Mouse (Mus musculus): ENCODE data around the gene Disc1. TPM values are rescaled to one million over a fixed set of nuclear protein-coding genes. Genes with fewer than 3 reads are reported as not detected.
A peak's percentile ranks its signal among the peaks of the same experiment; 100 is the strongest.

The Disc1 gene
- polyA plus RNA-seq, 1 experiment from 2014 or later, result 2.1 TPM

GRCm38 (mm10) chr8:125139689-125140150, 85.7 kb downstream of the Disc1 start:
- H3K4me1 ChIP-seq (replicated peaks), result peaks cover 51% of the 10 kb centered on the region
- no peaks in the 10 kb centered on the region for H3K36me3 ChIP-seq
- H3K4me2 ChIP-seq, result no peak overlapping the region
- WGBS, result 35% methylated on average over 13 of the region's 13 CpGs
- peak overlapping the region; percentile 56 for H3K27ac ChIP-seq (replicated peaks)
- no peak overlapping the region for H3K9ac ChIP-seq
- H3K27me3 ChIP-seq, result no peaks in the 10 kb centered on the region
- H3K4me3 ChIP-seq, result no peak overlapping the region
- ATAC-seq (ENCODE audit: low read depth), result peak; percentile 83; the same call in 1 of the 2 replicates
- H3K9me3 ChIP-seq, result peaks cover 6% of the 10 kb centered on the region; the same call in 1 of the 2 replicates

DNA sequence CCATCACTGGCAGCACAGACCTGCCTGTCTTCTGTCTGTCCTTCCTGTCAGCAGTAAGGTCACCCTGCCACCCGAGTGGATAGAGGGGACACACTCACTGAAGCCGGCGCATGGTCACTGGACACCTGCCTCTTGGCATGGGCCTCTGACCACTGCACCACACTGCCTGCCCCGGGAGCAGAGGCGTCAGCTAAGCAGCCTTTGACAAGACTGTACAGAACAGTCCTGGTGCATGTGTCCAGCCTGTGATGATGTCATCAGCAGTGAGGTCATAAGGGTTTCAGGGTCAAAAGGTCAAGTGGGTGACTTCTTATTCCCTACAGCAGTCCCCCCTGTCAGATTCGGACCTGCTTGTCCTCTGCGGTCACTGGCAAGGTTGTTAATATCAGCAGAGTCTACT, 87.0 kb downstream of the Disc1 start:
- no peak overlapping the region for H3K4me3 ChIP-seq
- peaks cover 6% of the 10 kb centered on the region; the same call in 1 of the 2 replicates for H3K9me3 ChIP-seq
- H3K4me1 ChIP-seq (replicated peaks), result peaks cover 42% of the 10 kb centered on the region
- no peak overlapping the region for H3K4me2 ChIP-seq
- H3K27me3 ChIP-seq, result no peaks in the 10 kb centered on the region
- H3K9ac ChIP-seq, result no peak overlapping the region
- 84% methylated on average over 7 of the region's 7 CpGs for WGBS
- no peaks in the 10 kb centered on the region for H3K36me3 ChIP-seq
- no peak for ATAC-seq (ENCODE audit: low read depth)
- H3K27ac ChIP-seq (replicated peaks), result no peak overlapping the region

DNA sequence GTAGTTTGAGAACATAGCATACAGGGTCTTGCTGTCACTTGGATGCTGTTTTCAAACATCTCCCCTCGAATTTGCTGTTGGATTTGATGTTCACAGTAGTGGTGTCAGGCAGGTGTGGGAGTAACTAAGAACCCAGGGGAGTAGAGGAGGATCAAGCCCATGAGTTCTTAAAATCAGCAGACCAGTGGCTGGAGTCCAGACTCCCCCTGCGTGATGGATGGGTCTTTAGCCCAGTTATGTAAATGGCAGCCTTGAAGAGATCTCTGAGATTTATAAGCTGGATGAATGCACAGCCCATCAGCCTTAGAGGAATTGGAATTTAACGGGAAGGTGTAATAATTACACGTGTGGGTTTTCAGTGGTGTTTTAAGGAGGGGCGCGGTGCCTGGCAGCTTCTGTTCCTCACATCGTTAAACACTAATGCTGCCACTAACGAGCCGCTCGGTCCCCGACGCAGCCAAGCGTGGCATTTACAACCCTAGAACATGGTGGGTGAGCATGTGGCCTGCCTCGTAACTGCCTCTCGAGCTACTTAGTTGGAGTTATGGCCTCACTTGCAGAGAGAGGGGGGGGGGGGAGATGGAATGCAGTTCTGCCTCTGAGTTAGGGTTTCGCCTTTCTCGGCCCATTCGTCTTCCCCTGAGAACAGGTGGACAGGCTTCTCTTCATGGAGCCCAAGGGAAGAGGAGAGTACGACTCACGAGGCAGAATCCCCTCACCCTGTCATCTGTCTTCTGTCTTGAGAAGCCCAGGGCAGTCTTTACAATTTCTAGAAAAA, 103.1 kb downstream of the Disc1 start:
- WGBS, result 15% methylated on average over 20 of the region's 20 CpGs

DNA sequence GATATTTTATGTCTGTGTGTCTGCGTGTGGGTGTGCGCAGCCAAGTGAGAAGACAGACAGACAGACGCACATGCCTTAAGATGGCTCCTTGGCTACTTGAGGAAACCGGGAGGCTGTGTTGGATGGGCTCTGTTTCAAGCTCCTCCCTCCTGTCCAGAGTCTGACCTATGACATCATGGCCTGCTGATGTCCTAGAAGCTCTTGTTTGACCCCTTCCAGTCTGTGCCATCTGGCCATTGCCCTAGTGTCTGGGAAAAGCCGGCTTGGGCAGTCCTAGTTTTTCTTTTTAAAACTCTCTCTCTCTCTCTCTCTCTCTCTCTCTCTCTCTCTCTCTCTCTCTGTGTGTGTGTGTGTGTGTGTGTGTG, 103.6 kb downstream of the Disc1 start:
- Histone ChIP-seq H3K27ac (replicated peaks) (no peak overlapping the region), H3K4me1 (replicated peaks) (peaks cover 22% of the 10 kb centered on the region), H3K36me3 (no peaks in the 10 kb centered on the region), H3K4me2 (no peak overlapping the region), H3K9me3 (no peaks in the 10 kb centered on the region), H3K9ac (no peak overlapping the region), H3K27me3 (peaks cover 57% of the 10 kb centered on the region), H3K4me3 (no peak overlapping the region)
- whole genome bisulfite sequencing, result 59% methylated on average over 5 of the region's 5 CpGs
- ATAC-seq (ENCODE audit: low read depth), result no peak

More for the DNA sequence above, 103.1 kb downstream of the Disc1 start:
- peaks cover 57% of the 10 kb centered on the region for H3K27me3 ChIP-seq
- ATAC-seq (ENCODE audit: low read depth), result peak; percentile 89
- no peak overlapping the region for H3K4me3 ChIP-seq
- H3K4me1 ChIP-seq (replicated peaks), result peaks cover 20% of the 10 kb centered on the region
- no peak overlapping the region for H3K9ac ChIP-seq
- no peak overlapping the region for H3K27ac ChIP-seq (replicated peaks)
- H3K4me2 ChIP-seq, result no peak overlapping the region
- no peaks in the 10 kb centered on the region for H3K9me3 ChIP-seq
- no peaks in the 10 kb centered on the region for H3K36me3 ChIP-seq

DNA sequence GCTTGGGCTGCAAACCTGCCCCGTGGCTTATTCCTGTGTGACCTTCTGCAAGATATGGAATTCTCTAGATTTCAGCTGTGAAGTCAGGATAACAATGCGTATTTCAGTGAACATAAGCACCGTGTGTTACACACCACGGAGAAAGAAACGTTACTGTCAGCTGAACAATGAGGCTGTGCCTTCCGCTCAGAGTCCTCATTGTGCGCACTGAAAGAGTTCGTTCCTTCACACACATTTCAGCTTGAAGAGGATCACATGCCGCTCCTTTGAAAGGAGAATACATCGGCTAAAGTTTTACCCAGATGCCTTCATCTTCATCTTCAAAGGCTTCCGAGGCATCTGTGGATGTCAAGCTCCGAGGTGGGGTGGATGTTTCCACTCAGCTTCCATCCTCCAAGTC, 105.4 kb downstream of the Disc1 start:
- Histone ChIP-seq H3K27ac (replicated peaks) (no peak overlapping the region), H3K4me3 (no peak overlapping the region), H3K9ac (no peak overlapping the region), H3K4me2 (no peak overlapping the region), H3K36me3 (no peaks in the 10 kb centered on the region), H3K9me3 (no peaks in the 10 kb centered on the region), H3K27me3 (peaks cover 50% of the 10 kb centered on the region), H3K4me1 (replicated peaks) (peaks cover 25% of the 10 kb centered on the region)
- WGBS, result 30% methylated on average over 12 of the region's 12 CpGs
- ATAC-seq (ENCODE audit: low read depth), result no peak

DNA sequence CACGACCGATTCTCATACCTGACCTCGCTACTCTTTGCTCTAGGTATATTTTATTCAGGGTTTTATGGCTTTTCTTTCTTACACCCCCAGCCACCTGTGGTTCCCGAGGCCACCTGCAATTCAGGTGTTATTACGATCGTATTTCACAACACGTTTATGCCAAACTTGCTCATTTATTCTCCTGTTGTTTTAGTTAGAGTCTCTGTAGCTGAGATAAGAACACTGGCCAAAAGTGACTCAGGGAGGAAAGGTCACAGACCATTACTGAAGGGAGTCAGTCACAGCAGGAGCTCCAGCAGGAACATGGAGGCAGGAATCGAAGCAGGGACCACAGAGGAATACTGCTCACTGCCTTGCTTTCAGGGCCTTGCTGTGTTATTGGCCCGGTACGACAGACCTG, 109.5 kb downstream of the Disc1 start:
- Histone ChIP-seq H3K9me3 (no peaks in the 10 kb centered on the region), H3K4me2 (no peak overlapping the region), H3K27me3 (peaks cover 39% of the 10 kb centered on the region), H3K27ac (replicated peaks) (no peak overlapping the region), H3K4me1 (replicated peaks) (peaks cover 14% of the 10 kb centered on the region; the same call in 1 of the 2 replicates), H3K9ac (no peak overlapping the region), H3K36me3 (no peaks in the 10 kb centered on the region), H3K4me3 (no peak overlapping the region)
- ATAC-seq (ENCODE audit: low read depth), result no peak
- 78% methylated on average over 10 of the region's 10 CpGs for WGBS

DNA sequence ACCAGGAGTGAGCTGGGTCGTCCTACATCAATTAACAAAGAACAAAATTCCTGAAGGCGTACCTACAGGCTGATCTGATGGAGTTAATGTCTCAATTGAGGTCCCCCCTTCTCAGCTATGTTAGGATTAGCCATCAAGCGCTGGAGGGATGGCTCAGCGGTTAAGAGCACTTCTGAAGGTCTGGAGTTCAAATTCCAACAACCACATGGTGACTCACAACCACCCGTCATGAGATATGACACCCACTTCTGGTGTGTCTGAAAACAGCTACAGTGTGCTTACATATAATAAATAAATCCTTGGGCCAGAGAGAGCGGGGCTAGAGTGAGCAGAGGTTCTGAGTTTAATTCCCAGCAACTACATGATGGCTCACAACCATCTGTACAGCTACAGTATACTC, 109.9 kb downstream of the Disc1 start:
- 90% methylated on average over 6 of the region's 6 CpGs for WGBS
- peaks cover 35% of the 10 kb centered on the region for H3K27me3 ChIP-seq

DNA sequence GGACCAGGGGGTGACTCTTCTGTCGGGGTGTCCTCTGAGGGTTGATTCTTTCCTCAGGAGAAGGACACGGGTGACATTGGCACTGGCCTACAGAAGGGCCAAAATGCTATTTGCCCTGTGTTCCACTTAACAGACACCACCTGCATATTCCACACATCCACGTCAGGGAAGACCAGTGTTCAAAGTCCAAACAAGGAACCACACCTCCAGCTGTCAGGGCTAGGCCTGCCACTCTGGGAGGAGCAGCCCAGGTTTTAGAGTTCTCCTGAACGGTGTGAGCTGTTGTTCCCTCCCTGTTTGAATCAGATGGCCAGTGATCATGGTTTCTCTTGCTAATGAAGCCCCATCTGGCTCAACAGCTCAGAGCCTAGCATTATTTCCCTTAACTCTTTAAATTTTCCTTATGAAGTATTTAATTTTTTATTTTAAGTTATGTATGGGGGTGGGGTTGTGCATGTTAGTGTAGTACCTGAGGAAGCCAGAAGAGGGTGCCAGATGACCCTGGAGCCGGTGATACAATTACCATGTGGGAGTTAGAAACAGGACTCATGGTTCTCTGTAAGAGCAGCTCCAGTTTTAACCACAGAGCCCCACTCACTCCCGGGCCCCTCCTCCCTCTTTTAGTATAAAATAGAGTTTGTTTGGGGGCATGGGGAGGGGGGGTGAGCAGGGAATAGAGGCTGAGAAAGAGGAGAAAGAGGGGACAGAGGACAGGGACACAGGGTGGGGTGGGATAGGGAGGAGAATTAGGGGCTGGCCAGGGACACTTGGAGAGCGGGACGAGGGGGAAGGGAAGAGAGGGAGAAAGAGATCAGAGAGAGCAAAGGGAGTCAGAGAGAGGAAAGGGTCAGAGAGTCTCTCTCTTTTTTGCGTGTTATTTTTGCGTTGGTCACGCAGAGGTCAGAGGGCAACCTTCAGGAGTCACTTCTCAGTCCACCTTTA, 111.8 kb downstream of the Disc1 start:
- no peak for ATAC-seq (ENCODE audit: low read depth)
- 67% methylated on average over 11 of the region's 11 CpGs for WGBS

More for the DNA sequence above, 109.9 kb downstream of the Disc1 start:
- H3K9ac ChIP-seq, result no peak overlapping the region
- H3K27ac ChIP-seq (replicated peaks), result no peak overlapping the region
- H3K4me3 ChIP-seq, result no peak overlapping the region
- H3K36me3 ChIP-seq, result no peaks in the 10 kb centered on the region
- H3K9me3 ChIP-seq, result no peaks in the 10 kb centered on the region
- H3K4me1 ChIP-seq (replicated peaks), result peaks cover 15% of the 10 kb centered on the region
- no peak overlapping the region for H3K4me2 ChIP-seq
- no peak for ATAC-seq (ENCODE audit: low read depth)

DNA sequence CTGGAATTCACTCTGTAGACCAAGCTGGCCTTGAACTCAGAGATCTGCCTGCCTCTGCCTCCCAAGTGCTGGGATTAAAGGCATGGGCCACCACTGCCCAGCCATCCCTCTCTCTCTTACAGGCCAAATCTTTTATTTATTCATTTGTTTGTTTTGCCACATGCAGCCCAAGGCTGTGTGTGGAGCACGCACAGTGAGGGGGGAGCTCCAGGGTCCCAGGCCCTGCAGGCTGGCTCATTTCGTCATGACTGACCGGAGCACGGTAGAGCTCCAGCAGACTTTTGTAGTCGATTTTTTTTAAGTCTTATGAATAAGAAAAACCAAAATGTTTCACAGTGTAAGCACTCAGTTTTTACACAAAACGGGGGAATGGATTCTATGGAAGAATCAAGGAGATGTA, 112.5 kb downstream of the Disc1 start:
- Histone ChIP-seq H3K27me3 (peaks cover 11% of the 10 kb centered on the region), H3K4me2 (no peak overlapping the region), H3K4me3 (no peak overlapping the region), H3K4me1 (replicated peaks) (peaks cover 22% of the 10 kb centered on the region), H3K27ac (replicated peaks) (no peak overlapping the region), H3K9me3 (no peaks in the 10 kb centered on the region), H3K9ac (no peak overlapping the region), H3K36me3 (no peaks in the 10 kb centered on the region)
- WGBS, result 78% methylated on average over 6 of the region's 6 CpGs
- no peak for ATAC-seq (ENCODE audit: low read depth)

More for the DNA sequence above, 111.8 kb downstream of the Disc1 start:
- peaks cover 16% of the 10 kb centered on the region for H3K27me3 ChIP-seq
- H3K27ac ChIP-seq (replicated peaks), result no peak overlapping the region
- no peaks in the 10 kb centered on the region for H3K9me3 ChIP-seq
- H3K4me1 ChIP-seq (replicated peaks), result peaks cover 22% of the 10 kb centered on the region
- no peak overlapping the region for H3K4me2 ChIP-seq
- H3K9ac ChIP-seq, result no peak overlapping the region
- no peak overlapping the region for H3K4me3 ChIP-seq
- H3K36me3 ChIP-seq, result no peaks in the 10 kb centered on the region

DNA sequence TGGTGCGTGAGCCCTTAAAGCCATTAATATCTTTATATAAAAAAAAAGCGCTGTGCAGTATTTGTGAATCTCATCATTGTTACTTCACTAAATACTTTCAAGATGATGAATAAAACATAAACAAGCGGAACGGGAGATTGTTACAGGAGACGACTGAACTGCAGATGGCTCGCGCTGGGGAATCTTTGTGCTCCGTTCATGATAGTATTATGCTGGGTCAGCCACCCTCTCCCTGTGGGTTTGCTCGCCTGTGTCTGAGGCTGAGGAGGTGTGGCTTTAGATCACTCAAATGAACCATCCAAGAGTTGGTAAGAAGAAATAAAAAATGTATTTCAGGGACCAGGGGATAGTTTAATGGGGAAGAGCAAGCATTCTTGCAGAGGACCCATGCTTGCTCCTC, 113.0 kb downstream of the Disc1 start:
- 36% methylated on average over 9 of the region's 9 CpGs for WGBS
- H3K4me1 ChIP-seq (replicated peaks), result peaks cover 22% of the 10 kb centered on the region
- no peak overlapping the region for H3K27ac ChIP-seq (replicated peaks)
- H3K9me3 ChIP-seq, result no peaks in the 10 kb centered on the region
- H3K9ac ChIP-seq, result no peak overlapping the region
- no peaks in the 10 kb centered on the region for H3K36me3 ChIP-seq
- H3K4me2 ChIP-seq, result no peak overlapping the region
- no peak overlapping the region for H3K4me3 ChIP-seq
- H3K27me3 ChIP-seq, result peaks cover 9% of the 10 kb centered on the region; the same call in 1 of the 2 replicates
- ATAC-seq (ENCODE audit: low read depth), result no peak

DNA sequence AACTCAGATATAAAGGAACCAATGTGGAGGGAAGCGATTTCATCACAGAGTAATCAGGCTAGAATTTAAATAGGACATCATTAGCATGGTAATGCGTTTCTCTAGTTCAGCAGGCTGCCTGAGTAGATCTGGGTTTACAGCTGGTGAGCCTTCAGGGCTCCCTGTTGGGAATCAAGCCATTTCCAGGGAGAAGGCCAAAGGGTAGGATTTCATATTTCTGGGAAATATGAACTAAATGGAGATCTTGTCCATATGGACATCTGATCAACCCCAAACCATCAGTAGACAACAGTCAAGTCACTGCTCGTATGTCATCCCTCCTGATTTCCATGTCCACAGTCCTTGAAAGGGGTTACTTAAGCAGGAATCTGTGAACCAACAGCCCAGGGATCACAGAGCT, 115.6 kb downstream of the Disc1 start:
- Histone ChIP-seq H3K4me3 (no peak overlapping the region), H3K9me3 (no peaks in the 10 kb centered on the region), H3K4me2 (no peak overlapping the region), H3K4me1 (replicated peaks) (peaks cover 36% of the 10 kb centered on the region), H3K27me3 (peaks cover 9% of the 10 kb centered on the region; the same call in 1 of the 2 replicates), H3K9ac (no peak overlapping the region), H3K36me3 (no peaks in the 10 kb centered on the region), H3K27ac (replicated peaks) (peak overlapping the region; percentile 38; the same call in 1 of the 2 replicates)
- 29% methylated on average over 3 of the region's 3 CpGs for WGBS
- no peak for ATAC-seq (ENCODE audit: low read depth)

- H3K36me3 ChIP-seq, result no peaks in the 10 kb centered on the region
- no peak for ATAC-seq (ENCODE audit: low read depth)
- 91% methylated on average over 2 of the region's 2 CpGs for WGBS
Measured at GRCm38 (mm10) chr8:125171531-125171930, 117.5 kb downstream of the Disc1 start.

More at GRCm38 (mm10) chr8:125171531-125171930, 117.5 kb downstream of the Disc1 start:
- Histone ChIP-seq H3K4me1 (replicated peaks) (peaks cover 42% of the 10 kb centered on the region), H3K9ac (no peak overlapping the region), H3K27me3 (peaks cover 7% of the 10 kb centered on the region; the same call in 1 of the 2 replicates), H3K27ac (replicated peaks) (no peak overlapping the region), H3K4me2 (no peak overlapping the region), H3K4me3 (no peak overlapping the region), H3K9me3 (no peaks in the 10 kb centered on the region)

All from neural tube, embryonic 13.5 days (tissue).